Mouse (Mus musculus): ENCODE data around the gene Isl2. TPM values are rescaled to one million over a fixed set of nuclear protein-coding genes. Genes with fewer than 3 reads are reported as not detected.

Gene Isl2
- not detected for total RNA-seq (2023)

GRCm38 (mm10) chr9:55538377-55538776 lies at the start of gene Isl2:
TSS of gene Isl2 (plus strand) at chr9:55538672.

DNA sequence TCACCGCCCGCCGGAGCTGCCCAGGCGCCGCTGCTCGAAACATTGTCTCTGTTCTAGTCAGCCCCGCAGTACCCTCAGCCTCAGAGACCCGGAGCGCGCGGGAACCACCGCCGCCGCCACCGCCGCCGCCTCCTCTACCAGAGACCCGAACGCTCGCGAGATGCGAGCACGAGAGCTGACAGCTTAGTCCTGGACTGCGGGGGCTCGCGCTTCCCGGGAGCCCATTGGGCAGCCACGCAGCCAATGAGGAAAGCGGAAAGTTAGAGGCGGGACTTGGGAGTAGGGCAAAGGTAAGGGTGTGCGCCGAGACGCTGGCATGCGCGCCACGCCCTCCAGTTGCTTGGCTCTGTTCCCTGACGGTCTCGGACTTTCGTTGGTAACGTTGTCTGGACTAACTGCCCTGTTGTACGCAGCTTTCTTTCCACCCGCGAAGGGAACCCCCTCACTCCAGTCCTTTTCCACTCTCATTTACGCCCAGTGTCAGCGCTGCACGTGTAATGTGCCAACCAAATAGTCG lies 26.4 kb upstream of the Isl2 start, which contains the start of gene Etfa:
Gene Etfa, minus strand, starts transcription at position 217 of the 517 bp plus-strand sequence.

Other genes starting within 250 kb of the Isl2 start
- 1 to 10 TPM in 1 of 2 experiments, under 1 TPM in 1; 0.84 to 1.1 TPM for gene Nrg4, start 211.8 kb upstream of the Isl2 start, total RNA-seq (2023)
- gene Tmem266, start 211.8 kb upstream of the Isl2 start, total RNA-seq (2023) = under 1 TPM in 1 of 2 experiments, not detected in 1; 0.23 TPM
- gene Etfa, start 26.4 kb upstream of the Isl2 start, total RNA-seq (2023) = 10 to 100 TPM; 42.7 to 45.9 TPM

Data from T-cell, adult 66 days (primary cell).